ENCODE assay signal across 22 mouse cellular contexts in the genomic region with DNA sequence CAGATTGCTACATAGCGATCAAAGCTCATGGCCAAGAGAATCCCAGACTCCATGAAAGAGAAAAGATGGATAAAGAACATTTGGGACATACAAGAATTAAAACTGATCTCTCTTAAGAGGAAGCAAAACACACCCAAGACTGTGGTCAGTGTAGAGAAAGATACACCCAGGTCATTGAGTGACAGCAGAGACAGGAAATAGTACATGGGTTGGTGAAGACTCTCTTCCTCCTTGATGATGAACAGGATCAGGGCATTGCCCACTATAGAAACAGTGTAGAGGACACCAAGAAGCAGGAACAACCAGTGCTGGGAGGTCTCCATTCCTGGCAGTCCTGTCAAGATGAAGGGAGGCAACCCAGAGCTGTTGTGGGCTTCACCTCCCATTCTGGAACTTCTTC. TPM values are rescaled to one million over a fixed set of nuclear protein-coding genes. Genes with fewer than 3 reads are reported as not detected.
DNase-seq lines count a peak whose midpoint lies in the region; ATAC-seq lines count a peak whose summit lies in the region.
"Had no signal": no experiment of that assay in that cellular context is flagged by ENCODE, and none has a peak within 500 bp of the region (broad histone marks: within the 10 kb centered on the region; RNA-seq: fewer than 3 reads in every experiment).

No protein-coding gene starts in this region.

- intact Hi-C loops in heart, postnatal 36 days (cut with DNase I) = no loop called here

- peak; percentile 82 for ATAC-seq in common myeloid progenitor, adult 5-6 weeks (replicated peaks; ENCODE audit: low read depth, poor library complexity, severe bottlenecking)
- peak; percentile 64 for ATAC-seq in megakaryocyte, adult 5-6 weeks (ENCODE audit: poor library complexity, severe bottlenecking)
- no peak for ATAC-seq in monocyte, adult 5-6 weeks (replicated peaks; ENCODE audit: insufficient number of reproducible peaks, low FRiP score, low TSS enrichment, poor library complexity, severe bottlenecking)
- ATAC-seq: activated CD4-positive, CD25-positive, alpha-beta regulatory T cell, adult 4 months; CD4-positive, CD25-positive, alpha-beta regulatory T cell, adult 4 months; forebrain, embryonic 14.5 days; forebrain, embryonic 16.5 days; Patski had no signal

- DNase-seq in heart, postnatal 36 days = no peak
- DNase-seq in cerebellum, adult 11-12 months = no peak
- DNase-seq: adrenal gland, adult 8-10 months; adrenal gland, postnatal 14 days; adrenal gland, postnatal 36 days; B cell, adult 2 months; cerebellum, adult 18-20 months; cerebellum, adult 8-10 months; cerebellum, adult 9-11 months; cerebellum, postnatal 25 days; embryo, embryonic 11 days had no signal

RNA-seq across cellular contexts. Expression of a gene that starts 2.0 kb away (rescaled TPM):
- not detected in 2 replicates for total RNA-seq in common myeloid progenitor, adult 5-6 weeks (2017)
- not detected in 2 replicates for total RNA-seq in megakaryocyte, adult 5-6 weeks (2015)
- total RNA-seq in megakaryocyte, adult 5-6 weeks (2017) = 0.55 TPM in 1 of 2 replicates, not detected in the other
- total RNA-seq in monocyte, adult 5-6 weeks (2017) = not detected in 3 replicates
- total RNA-seq in heart, postnatal 36 days (2021) = not detected
- total RNA-seq: adrenal gland, adult 18-20 months; adrenal gland, adult 8-10 months; adrenal gland, postnatal 14 days; adrenal gland, postnatal 36 days; CH12.LX had no signal

RNA-seq across cellular contexts. Expression of a gene that starts 6.7 kb away (rescaled TPM):
- not detected in 2 replicates for total RNA-seq in common myeloid progenitor, adult 5-6 weeks (2017)
- total RNA-seq in megakaryocyte, adult 5-6 weeks (2015) = not detected in 2 replicates
- total RNA-seq in megakaryocyte, adult 5-6 weeks (2017) = not detected in 2 replicates
- total RNA-seq in monocyte, adult 5-6 weeks (2017) = not detected in 3 replicates
- not detected for total RNA-seq in heart, postnatal 36 days (2021)
- total RNA-seq: adrenal gland, adult 18-20 months; adrenal gland, adult 8-10 months; adrenal gland, postnatal 14 days; adrenal gland, postnatal 36 days; CH12.LX had no signal

RNA-seq across cellular contexts. Expression of a gene that starts 12.5 kb away (rescaled TPM):
- total RNA-seq in common myeloid progenitor, adult 5-6 weeks (2017) = not detected in 2 replicates
- total RNA-seq in megakaryocyte, adult 5-6 weeks (2015) = not detected in 2 replicates
- total RNA-seq in megakaryocyte, adult 5-6 weeks (2017) = not detected in 2 replicates
- total RNA-seq in monocyte, adult 5-6 weeks (2017) = not detected in 3 replicates
- not detected for total RNA-seq in heart, postnatal 36 days (2021)
- total RNA-seq: adrenal gland, adult 18-20 months; adrenal gland, adult 8-10 months; adrenal gland, postnatal 14 days; adrenal gland, postnatal 36 days; CH12.LX had no signal

RNA-seq across cellular contexts. Expression of a gene that starts 24.0 kb away (rescaled TPM):
- total RNA-seq in common myeloid progenitor, adult 5-6 weeks (2017) = not detected in 2 replicates
- total RNA-seq in megakaryocyte, adult 5-6 weeks (2015) = not detected in 2 replicates
- not detected in 2 replicates for total RNA-seq in megakaryocyte, adult 5-6 weeks (2017)
- not detected in 3 replicates for total RNA-seq in monocyte, adult 5-6 weeks (2017)
- total RNA-seq in heart, postnatal 36 days (2021) = not detected
- total RNA-seq: adrenal gland, adult 18-20 months; adrenal gland, adult 8-10 months; adrenal gland, postnatal 14 days; adrenal gland, postnatal 36 days; CH12.LX; G1E had no signal

RNA-seq across cellular contexts. Expression of a gene that starts 26.1 kb away (rescaled TPM):
- total RNA-seq in common myeloid progenitor, adult 5-6 weeks (2017) = not detected in 2 replicates
- not detected in 2 replicates for total RNA-seq in megakaryocyte, adult 5-6 weeks (2015)
- total RNA-seq in megakaryocyte, adult 5-6 weeks (2017) = not detected in 2 replicates
- total RNA-seq in monocyte, adult 5-6 weeks (2017) = not detected in 3 replicates
- not detected for total RNA-seq in heart, postnatal 36 days (2021)
- total RNA-seq: adrenal gland, adult 18-20 months; adrenal gland, adult 8-10 months; adrenal gland, postnatal 14 days; adrenal gland, postnatal 36 days; CH12.LX had no signal
